Mouse (Mus musculus): ENCODE measurements at regions not wholly inside any gene's neighbourhood (a gene's known extent, or its start where the extent isn't known, plus 50 kb on each side); places are given as distances from the start of the nearest gene placed in this dataset.
A peak's percentile ranks its signal among the peaks of the same experiment; 100 is the strongest.

DNA sequence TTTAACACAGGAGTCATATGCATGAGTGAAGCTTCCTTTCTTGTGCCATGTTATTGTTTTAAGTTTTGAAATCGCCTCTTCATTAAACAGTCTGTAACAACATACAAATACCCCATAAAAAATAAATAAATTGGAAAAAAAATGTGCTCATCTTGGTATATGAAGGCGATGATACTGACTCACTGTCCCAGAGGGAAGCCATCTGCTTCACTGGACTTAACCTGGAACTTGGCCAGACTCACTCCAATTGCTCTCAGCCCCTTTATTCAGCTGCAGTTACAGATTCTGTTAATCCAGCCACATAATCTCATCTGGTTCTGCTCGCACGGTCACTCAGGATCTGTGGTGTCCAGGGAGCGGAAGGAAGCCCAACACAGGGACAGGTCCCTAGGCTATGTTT lies 90.5 kb upstream of the Paip1 start:
- H3K36me3 ChIP-seq (replicated peaks; ENCODE audit: control insufficient read depth, insufficient read depth, low read depth) = no peaks in the 10 kb centered on the region
- H3K4me2 ChIP-seq (ENCODE audit: low read depth) = no peak overlapping the region
- no peak overlapping the region for H3K27ac ChIP-seq
- ATAC-seq (ENCODE audit: insufficient read depth) = no peak
- no peak for TF ChIP-seq EP300 (IDR thresholded peaks at IDR 0.05; ENCODE audit: low read depth)
- TF ChIP-seq CTCF (IDR thresholded peaks at IDR 0.05; ENCODE audit: low read depth) = no peak
- WGBS (ENCODE audit: insufficient replicate concordance) = 71% methylated on average over 5 of the region's 5 CpGs
- H3K4me1 ChIP-seq (replicated peaks; ENCODE audit: control insufficient read depth in 2 of 2, insufficient read depth in 2 of 2, low read length in 1 of 2) = no peaks in the 10 kb centered on the region
- no peak for DNase-seq (ENCODE audit: low read depth in 3 of 3, low spot score in 3 of 3)
- no peak overlapping the region for H3K4me3 ChIP-seq (ENCODE audit: insufficient read depth in 1 of 2, low read depth in 2 of 2, low read length in 2 of 2)
- H3K27me3 ChIP-seq (ENCODE audit: control insufficient read depth, insufficient read depth, low read length) = no peaks in the 10 kb centered on the region
- H3K9me3 ChIP-seq (ENCODE audit: control insufficient read depth, low read length) = no peaks in the 10 kb centered on the region
- no peak overlapping the region for H3K9ac ChIP-seq (replicated peaks)

DNA sequence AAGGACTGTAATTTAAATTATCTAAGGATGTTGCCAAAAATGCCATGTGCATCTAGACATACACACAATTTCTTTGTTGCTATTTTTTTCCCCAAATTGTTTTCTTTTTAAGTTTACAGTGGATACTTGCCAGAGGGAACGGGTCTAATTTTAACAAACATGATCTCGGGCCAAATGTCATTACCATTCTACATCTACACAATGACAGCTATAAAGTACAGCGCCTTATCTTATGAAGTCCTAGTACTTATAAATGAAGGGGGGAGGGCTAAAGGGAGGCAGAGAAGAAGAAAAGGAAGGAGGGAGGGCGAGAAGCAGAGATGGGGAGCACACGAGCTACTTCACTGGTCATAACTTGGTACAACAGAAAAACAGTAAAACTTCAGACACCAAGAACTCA lies 89.4 kb upstream of the Paip1 start:
- DNase-seq (ENCODE audit: low read depth in 3 of 3, low spot score in 3 of 3) (no peak), ATAC-seq (ENCODE audit: insufficient read depth) (no peak)
- Histone ChIP-seq H3K9me3 (ENCODE audit: control insufficient read depth, low read length) (no peaks in the 10 kb centered on the region), H3K27me3 (ENCODE audit: control insufficient read depth, insufficient read depth, low read length) (no peaks in the 10 kb centered on the region), H3K36me3 (replicated peaks; ENCODE audit: control insufficient read depth, insufficient read depth, low read depth) (no peaks in the 10 kb centered on the region), H3K9ac (replicated peaks) (no peak overlapping the region), H3K4me2 (ENCODE audit: low read depth) (no peak overlapping the region), H3K4me3 (ENCODE audit: insufficient read depth in 1 of 2, low read depth in 2 of 2, low read length in 2 of 2) (no peak overlapping the region), H3K27ac (no peak overlapping the region), H3K4me1 (replicated peaks; ENCODE audit: control insufficient read depth in 2 of 2, insufficient read depth in 2 of 2, low read length in 1 of 2) (no peaks in the 10 kb centered on the region)
- no peak for TF ChIP-seq CTCF (IDR thresholded peaks at IDR 0.05; ENCODE audit: low read depth)
- TF ChIP-seq EP300 (IDR thresholded peaks at IDR 0.05; ENCODE audit: low read depth) = no peak
- 65% methylated on average over 5 of the region's 5 CpGs for WGBS (ENCODE audit: insufficient replicate concordance)

DNA sequence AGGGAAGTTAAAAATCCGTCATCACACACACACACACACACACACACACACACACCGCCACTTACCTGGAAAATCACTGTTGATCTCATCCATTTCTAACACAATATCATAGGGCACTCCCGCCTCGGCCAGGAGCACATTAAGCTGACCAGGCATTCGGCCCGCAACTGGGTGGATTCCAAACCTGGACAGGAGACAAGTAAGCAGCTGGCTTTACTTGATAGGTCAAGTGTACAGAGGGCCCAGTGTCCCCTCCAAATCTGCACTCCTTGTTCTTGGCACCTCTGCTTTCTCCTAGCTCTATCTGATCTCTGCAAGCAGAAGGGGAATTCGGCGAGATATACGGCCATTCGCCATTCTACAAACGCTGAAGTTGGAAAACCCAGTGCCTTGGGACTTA lies 88.6 kb upstream of the Paip1 start:
- H3K4me3 ChIP-seq (ENCODE audit: insufficient read depth in 1 of 2, low read depth in 2 of 2, low read length in 2 of 2) = no peak overlapping the region
- H3K9ac ChIP-seq (replicated peaks) = no peak overlapping the region
- no peaks in the 10 kb centered on the region for H3K4me1 ChIP-seq (replicated peaks; ENCODE audit: control insufficient read depth in 2 of 2, insufficient read depth in 2 of 2, low read length in 1 of 2)
- no peaks in the 10 kb centered on the region for H3K36me3 ChIP-seq (replicated peaks; ENCODE audit: control insufficient read depth, insufficient read depth, low read depth)
- TF ChIP-seq CTCF (IDR thresholded peaks at IDR 0.05; ENCODE audit: low read depth) (no peak), EP300 (IDR thresholded peaks at IDR 0.05; ENCODE audit: low read depth) (no peak)
- WGBS (ENCODE audit: insufficient replicate concordance) = 69% methylated on average over 11 of the region's 11 CpGs
- DNase-seq (ENCODE audit: low read depth in 3 of 3, low spot score in 3 of 3) (no peak), ATAC-seq (ENCODE audit: insufficient read depth) (no peak)
- H3K9me3 ChIP-seq (ENCODE audit: control insufficient read depth, low read length) = no peaks in the 10 kb centered on the region
- no peak overlapping the region for H3K4me2 ChIP-seq (ENCODE audit: low read depth)
- H3K27me3 ChIP-seq (ENCODE audit: control insufficient read depth, insufficient read depth, low read length) = no peaks in the 10 kb centered on the region
- no peak overlapping the region for H3K27ac ChIP-seq

DNA sequence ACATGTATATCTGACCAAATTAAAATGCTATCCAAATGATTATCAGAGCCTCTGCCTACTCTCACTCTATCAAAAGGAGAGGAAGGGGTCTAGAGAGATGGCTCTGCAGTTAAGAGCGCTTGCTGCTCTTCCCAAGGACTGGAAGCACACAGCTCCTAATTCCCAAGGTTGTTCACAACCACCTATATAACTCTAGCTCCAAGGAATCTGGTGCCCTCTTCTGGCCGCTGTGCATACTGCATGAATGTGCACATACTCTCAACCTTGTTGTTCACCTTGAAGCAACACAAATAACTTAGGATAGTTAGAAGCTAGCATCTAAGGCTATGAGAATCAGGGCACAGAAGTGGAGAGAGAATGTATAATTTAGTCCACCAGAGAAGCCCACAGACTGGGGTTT lies 86.6 kb upstream of the Paip1 start:
- no peaks in the 10 kb centered on the region for H3K27me3 ChIP-seq (ENCODE audit: control insufficient read depth, insufficient read depth, low read length)
- H3K9ac ChIP-seq (replicated peaks) = no peak overlapping the region
- no peak overlapping the region for H3K4me3 ChIP-seq (ENCODE audit: insufficient read depth in 1 of 2, low read depth in 2 of 2, low read length in 2 of 2)
- H3K27ac ChIP-seq = no peak overlapping the region
- H3K9me3 ChIP-seq (ENCODE audit: control insufficient read depth, low read length) = no peaks in the 10 kb centered on the region
- ATAC-seq (ENCODE audit: insufficient read depth) = peak; percentile 38; the same call in 1 of the 2 replicates
- no peaks in the 10 kb centered on the region for H3K36me3 ChIP-seq (replicated peaks; ENCODE audit: control insufficient read depth, insufficient read depth, low read depth)
- H3K4me2 ChIP-seq (ENCODE audit: low read depth) = no peak overlapping the region
- TF ChIP-seq EP300 (IDR thresholded peaks at IDR 0.05; ENCODE audit: low read depth) (no peak), CTCF (IDR thresholded peaks at IDR 0.05; ENCODE audit: low read depth) (peak; percentile 87)
- DNase-seq (ENCODE audit: low read depth in 3 of 3, low spot score in 3 of 3) = peak in 2 of 3 experiments; percentile 10 to 20
- WGBS (ENCODE audit: insufficient replicate concordance) = 15% methylated on average over 2 of the region's 2 CpGs
- H3K4me1 ChIP-seq (replicated peaks; ENCODE audit: control insufficient read depth in 2 of 2, insufficient read depth in 2 of 2, low read length in 1 of 2) = no peaks in the 10 kb centered on the region

DNA sequence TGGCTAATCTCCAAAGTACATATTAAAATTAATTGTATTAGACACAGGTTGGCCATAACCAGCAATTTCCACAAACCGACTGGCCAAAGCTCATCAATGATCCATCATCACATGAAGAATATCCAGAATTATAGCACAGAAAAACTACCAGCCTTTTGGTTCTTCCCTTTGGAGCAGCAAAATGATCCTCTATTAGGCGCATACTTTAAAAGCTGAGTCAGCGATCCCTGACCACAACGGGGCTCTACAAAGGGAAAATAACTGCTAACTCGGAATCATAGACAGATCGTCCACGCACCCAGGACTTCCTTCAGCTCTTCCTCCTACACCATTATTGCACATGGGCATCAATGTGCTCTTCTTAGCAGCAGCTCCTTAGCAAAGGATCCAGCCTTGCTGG lies 85.6 kb upstream of the Paip1 start:
- 63% methylated on average over 7 of the region's 7 CpGs for WGBS (ENCODE audit: insufficient replicate concordance)

More for the DNA sequence above, 85.6 kb upstream of the Paip1 start:
- TF ChIP-seq CTCF (IDR thresholded peaks at IDR 0.05; ENCODE audit: low read depth) (no peak), EP300 (IDR thresholded peaks at IDR 0.05; ENCODE audit: low read depth) (no peak)
- Histone ChIP-seq H3K36me3 (replicated peaks; ENCODE audit: control insufficient read depth, insufficient read depth, low read depth) (no peaks in the 10 kb centered on the region), H3K27ac (no peak overlapping the region), H3K4me3 (ENCODE audit: insufficient read depth in 1 of 2, low read depth in 2 of 2, low read length in 2 of 2) (no peak overlapping the region), H3K27me3 (ENCODE audit: control insufficient read depth, insufficient read depth, low read length) (no peaks in the 10 kb centered on the region), H3K9ac (replicated peaks) (no peak overlapping the region), H3K4me1 (replicated peaks; ENCODE audit: control insufficient read depth in 2 of 2, insufficient read depth in 2 of 2, low read length in 1 of 2) (no peaks in the 10 kb centered on the region), H3K4me2 (ENCODE audit: low read depth) (no peak overlapping the region), H3K9me3 (ENCODE audit: control insufficient read depth, low read length) (no peaks in the 10 kb centered on the region)
- DNase-seq (ENCODE audit: low read depth in 3 of 3, low spot score in 3 of 3) = no peak
- no peak for ATAC-seq (ENCODE audit: insufficient read depth)
